Mouse (Mus musculus) heart, adult 2 months (tissue): ENCODE measurements at regions not wholly inside any gene's neighbourhood (a gene's known extent, or its start where the extent isn't known, plus 50 kb on each side); places are given as distances from the start of the nearest gene placed in this dataset.

Experiments
- CTCF ChIP-seq: fragments of 200-600 bp; IDR thresholded peaks from 2 replicates; pipeline ENCODE4 v1.8.1; 2022; ENCODE audit warnings: antibody characterized with exemption, mild to moderate bottlenecking, moderate library complexity
- EP300 ChIP-seq: fragments of 200-500 bp; IDR thresholded peaks from 2 replicates; pipeline ENCODE4 v1.6.1; 2011; ENCODE audit warnings: low read depth, low read length, control low read depth; ENCODE audit not compliant: insufficient read depth
- POLR2A ChIP-seq: fragments of 200-500 bp; IDR thresholded peaks from 2 replicates; pipeline ENCODE4 v1.6.1; 2011; ENCODE audit warnings: mild to moderate bottlenecking, low read depth, low read length, control low read depth; ENCODE audit not compliant: insufficient read depth

DNA sequence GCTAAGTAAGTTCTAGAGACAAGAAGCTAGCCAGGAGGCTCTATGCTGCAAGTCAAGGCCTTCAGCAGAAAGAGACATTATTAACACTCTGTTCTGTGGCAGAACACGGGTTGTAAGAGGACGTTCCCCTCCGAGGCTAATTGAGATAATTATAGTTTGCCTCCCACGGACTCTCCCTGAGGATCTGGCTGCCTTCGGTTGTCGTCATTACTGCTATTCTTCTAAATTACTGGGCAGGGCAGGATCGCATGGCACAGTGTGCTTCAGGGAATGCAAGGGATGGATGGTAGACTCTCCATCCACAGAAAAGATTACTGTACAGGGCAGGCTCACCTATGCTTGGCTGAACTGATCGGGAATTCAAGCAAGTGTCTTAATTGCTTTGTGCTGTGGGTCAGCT lies 124.7 kb upstream of the Rgma start:
- TF ChIP-seq POLR2A (no peak), CTCF (no peak), EP300 (no peak)
